Mouse (Mus musculus) spleen, adult 2 months (tissue): ENCODE results near the gene Rapgef3. TPM values are rescaled to one million over a fixed set of nuclear protein-coding genes. Genes with fewer than 3 reads are reported as not detected.

Experiments
- DNase-seq, 2 experiments: peaks; one replicate each; pipeline versions ENCODE4 v3.0.0 to v3.0.0-alpha.2; 2012 to 2021; ENCODE audit warnings: low spot score in 2 of 2, low read depth in 1 of 2
- H3K27ac ChIP-seq: fragments of 200-500 bp; 2 replicates; pipeline ENCODE4 v1.5.1; 2012; ENCODE audit warnings: low read length, inconsistent platforms; ENCODE audit not compliant: insufficient read depth
- H3K27me3 ChIP-seq: fragments of 200-500 bp; 2 replicates; pipeline ENCODE4 v1.6.1; 2012; ENCODE audit warnings: mild to moderate bottlenecking, moderate library complexity, low read length, inconsistent platforms; ENCODE audit not compliant: control insufficient read depth, insufficient read depth
- H3K36me3 ChIP-seq: fragments of 200-500 bp; 2 replicates; pipeline ENCODE4 v1.6.1; 2012; ENCODE audit warnings: mild to moderate bottlenecking, low read length, inconsistent platforms; ENCODE audit not compliant: control insufficient read depth, insufficient read depth
- H3K4me1 ChIP-seq: fragments of 200-500 bp; 2 replicates; pipeline ENCODE4 v1.6.1; 2011; ENCODE audit warnings: inconsistent platforms; ENCODE audit not compliant: control insufficient read depth, insufficient read depth, insufficient read length
- H3K4me3 ChIP-seq: fragments of 200-500 bp; 2 replicates; pipeline ENCODE4 v1.5.1; 2011; ENCODE audit warnings: mild to moderate bottlenecking, inconsistent platforms; ENCODE audit not compliant: insufficient read depth, insufficient read length; ENCODE audit errors: extremely low read depth
- CTCF ChIP-seq: fragments of 200-500 bp; IDR thresholded peaks from 2 replicates; pipeline ENCODE4 v1.5.1; 2011; ENCODE audit warnings: mild to moderate bottlenecking, inconsistent platforms; ENCODE audit not compliant: insufficient read depth, insufficient read length, insufficient replicate concordance; ENCODE audit errors: extremely low read depth
- POLR2A ChIP-seq: fragments of 200-500 bp; IDR thresholded peaks from 2 replicates; pipeline ENCODE4 v1.6.1; 2011; ENCODE audit warnings: low read depth, low read length, inconsistent platforms
- WGBS: fragments of 180-500 bp; shearing (Covaris S2); methylation state at CpG from one replicate; pipeline ENCODE4 v1.1.7; 2018; 5-methylcytosine and 5-hydroxymethylcytosine counted together
- polyA plus RNA-seq: library from polyadenylated mRNA; depleted of rRNA; stranded (reverse); fragments of >200 nt; gene quantifications from 2 replicates; pipeline ENCODE4 v1.2.3, GENCODE M21; 2012; rRNA removed

Gene Rapgef3
- 28.8 and 33.6 TPM in 2 replicates for polyA plus RNA-seq

GRCm38 (mm10) chr15:97767280-97768186, at the start of gene Rapgef3:
Rapgef3 (minus strand) TSS chr15:97767972.
- peak; percentile 39 to 79 for DNase-seq
- 0 out of 2 replicates have a peak, but pooled peaks cover 2% of the 10 kb centered on the region for H3K27me3 ChIP-seq
- 3% methylated on average over 44 of the region's 44 CpGs for WGBS
- H3K4me3 ChIP-seq, result peak within 1 kb of the TSS; percentile 58
- TF ChIP-seq POLR2A (no peak; the same call in 1 of the 2 replicates), CTCF (peak; percentile 68; the same call in 1 of the 2 replicates)
- H3K36me3 ChIP-seq, result no peaks in the 10 kb centered on the region
- peak within 1 kb of the TSS; percentile 55 for H3K27ac ChIP-seq
- peaks cover 12% of the 10 kb centered on the region for H3K4me1 ChIP-seq

GRCm38 (mm10) chr15:97816199-97816994, 48.6 kb upstream of the Rapgef3 start:
- H3K27ac ChIP-seq, result no peak overlapping the region
- H3K27me3 ChIP-seq, result no peaks in the 10 kb centered on the region
- peaks cover under 1% of the 10 kb centered on the region; the same call in 1 of the 2 replicates for H3K36me3 ChIP-seq
- DNase-seq, result no peak
- peaks cover 33% of the 10 kb centered on the region for H3K4me1 ChIP-seq
- no peak overlapping the region for H3K4me3 ChIP-seq
- no peak for TF ChIP-seq CTCF
- 47% methylated on average over 17 of the region's 17 CpGs for WGBS

GRCm38 (mm10) chr15:97815254-97815653, 47.5 kb upstream of the Rapgef3 start:
- Histone ChIP-seq H3K4me1 (peaks cover 25% of the 10 kb centered on the region; the same call in 1 of the 2 replicates), H3K36me3 (peaks cover 7% of the 10 kb centered on the region; the same call in 1 of the 2 replicates), H3K27me3 (no peaks in the 10 kb centered on the region), H3K27ac (no peak overlapping the region), H3K4me3 (no peak overlapping the region)
- DNase-seq, result no peak
- no peak for TF ChIP-seq POLR2A
- no peak for TF ChIP-seq CTCF
- WGBS, result over 99% methylated on average over 4 of the region's 4 CpGs

GRCm38 (mm10) chr15:97814703-97815102, 46.9 kb upstream of the Rapgef3 start:
- H3K27ac ChIP-seq, result no peak overlapping the region; the same call in 1 of the 2 replicates
- no peaks in the 10 kb centered on the region for H3K27me3 ChIP-seq
- TF ChIP-seq POLR2A, result no peak
- no peak for TF ChIP-seq CTCF
- H3K4me3 ChIP-seq, result no peak overlapping the region
- H3K36me3 ChIP-seq, result peaks cover 10% of the 10 kb centered on the region
- DNase-seq, result no peak
- peaks cover 20% of the 10 kb centered on the region; the same call in 1 of the 2 replicates for H3K4me1 ChIP-seq
- WGBS, result 71% methylated on average over 5 of the region's 5 CpGs

GRCm38 (mm10) chr15:97813452-97814204, 45.9 kb upstream of the Rapgef3 start:
- Histone ChIP-seq H3K36me3 (peaks cover 18% of the 10 kb centered on the region), H3K4me3 (no peak overlapping the region), H3K27me3 (no peaks in the 10 kb centered on the region), H3K27ac (no peak overlapping the region), H3K4me1 (peaks cover 20% of the 10 kb centered on the region; the same call in 1 of the 2 replicates)
- DNase-seq, result no peak
- TF ChIP-seq POLR2A (no peak), CTCF (no peak)
- 86% methylated on average over 21 of the region's 21 CpGs for WGBS

GRCm38 (mm10) chr15:97812875-97813274, 45.1 kb upstream of the Rapgef3 start:
- no peaks in the 10 kb centered on the region for H3K27me3 ChIP-seq
- no peak overlapping the region for H3K27ac ChIP-seq
- DNase-seq, result no peak
- WGBS, result 76% methylated on average over 7 of the region's 7 CpGs
- peaks cover 18% of the 10 kb centered on the region; the same call in 1 of the 2 replicates for H3K4me1 ChIP-seq
- peaks cover 25% of the 10 kb centered on the region for H3K36me3 ChIP-seq
- no peak overlapping the region for H3K4me3 ChIP-seq
- TF ChIP-seq POLR2A, result no peak
- no peak for TF ChIP-seq CTCF
